In the genomic region with DNA sequence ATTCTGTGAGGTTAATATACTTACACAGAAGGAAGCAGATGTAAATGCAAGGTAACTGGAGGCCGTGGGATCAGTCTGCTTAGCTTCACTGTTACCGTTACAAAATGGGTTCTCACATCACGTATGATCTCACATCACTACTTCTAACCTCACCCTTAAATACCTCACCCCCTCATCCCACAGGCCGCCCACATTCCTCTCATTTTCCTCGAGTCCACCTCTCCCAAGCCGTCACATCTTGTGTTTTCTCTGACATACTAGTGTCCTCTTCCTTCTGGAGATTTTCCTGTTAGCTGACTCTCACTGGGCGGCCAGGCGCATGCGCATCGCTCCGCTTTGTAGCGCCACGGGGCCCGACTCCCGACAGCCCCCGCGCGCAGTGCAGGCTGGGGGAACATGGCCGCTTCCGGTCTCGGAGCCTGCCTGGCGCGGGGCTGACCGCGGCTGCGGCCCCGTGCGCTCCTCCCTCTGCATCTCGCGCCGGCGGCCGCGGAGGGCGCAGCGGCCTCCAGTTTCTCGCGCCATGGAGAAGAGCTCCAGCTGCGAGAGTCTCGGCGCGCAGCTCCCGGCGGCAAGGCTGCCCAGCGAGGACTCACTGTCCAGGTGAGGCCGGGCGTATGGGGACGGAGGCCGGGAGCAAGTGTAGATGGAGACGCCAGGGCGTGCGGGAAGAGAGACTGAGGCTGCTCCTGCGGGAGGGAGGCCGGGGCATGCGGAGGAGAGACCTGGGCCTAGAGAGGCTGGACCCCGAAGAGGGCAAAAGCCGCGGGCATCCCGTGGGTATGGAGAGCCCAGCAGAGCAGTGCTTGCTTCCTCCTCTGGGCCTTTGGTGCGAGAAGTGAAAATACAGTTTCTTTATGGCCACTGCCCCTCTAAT, we compare ENCODE assay signal across 8 mouse cellular contexts. TPM values are rescaled to one million over a fixed set of nuclear protein-coding genes. Genes with fewer than 3 reads are reported as not detected.
DNase-seq lines count a peak whose midpoint lies in the region; ATAC-seq and TF ChIP-seq lines count a peak whose summit lies in the region.

No protein-coding gene starts in this region.

- peak; percentile 95 for ATAC-seq in Patski
- ATAC-seq in hindbrain, embryonic 15.5 days (ENCODE audit: low FRiP score, low read depth) = peak; percentile 100

- no peaks in the 10 kb centered on the region for H3K36me3 ChIP-seq in hindbrain, embryonic 15.5 days

- under 1% methylated on average over 60 of the region's 60 CpGs for WGBS in hindbrain, embryonic 15.5 days

- CTCF ChIA-PET in Patski (lab: Charles Lee) = interaction anchor here (1.2 kb wide), 1 partner anchor 518 kb away, joined by 5 read pairs; no protein-coding TSS in a partner anchor

- no peaks in the 10 kb centered on the region for H3K27me3 ChIP-seq in Patski
- no peaks in the 10 kb centered on the region for H3K27me3 ChIP-seq in hindbrain, embryonic 15.5 days

- peaks cover 17% of the 10 kb centered on the region for H3K4me1 ChIP-seq in hindbrain, embryonic 15.5 days (replicated peaks)

- POLR2A ChIA-PET in Patski (lab: Charles Lee) = interaction anchor here (1.3 kb wide), 1 partner anchor 79 kb away, joined by 3 read pairs; no protein-coding TSS in a partner anchor

- in situ Hi-C loops in Patski (cut with MboI; ENCODE audit: low pct_unique_long_range_greater_than_20kb) = no loop called here

- H3K27ac ChIP-seq in hindbrain, embryonic 15.5 days (replicated peaks) = peak overlapping the region; percentile 91

- peak; percentile 60 for DNase-seq in Patski (ENCODE audit: low read depth, low spot score)
- peak; percentile 98 for DNase-seq in cerebellum, postnatal 14 days
- DNase-seq in frontal cortex, postnatal 25 days (ENCODE audit: low spot score in 2 of 2) = peak; percentile 91 to 96
- peak; percentile 91 for DNase-seq in left cerebral cortex, adult 11 months (ENCODE audit: low spot score)
- peak; percentile 96 to 97 for DNase-seq in lung, postnatal 4 days
- DNase-seq in retina, postnatal 7 days (ENCODE audit: low read depth, low spot score) = peak; percentile 92
- DNase-seq in urinary bladder, adult 2 months (ENCODE audit: low spot score) = peak; percentile 92

- H3K9ac ChIP-seq in hindbrain, embryonic 15.5 days = peak overlapping the region; percentile 97

- peak overlapping the region; percentile 69 for H3K4me2 ChIP-seq in hindbrain, embryonic 15.5 days

- no peaks in the 10 kb centered on the region for H3K9me3 ChIP-seq in hindbrain, embryonic 15.5 days

- peak overlapping the region; percentile 97 for H3K4me3 ChIP-seq in hindbrain, embryonic 15.5 days

- no peak for TF ChIP-seq CTCF in Patski (IDR thresholded peaks at IDR 0.05)

RNA-seq across cellular contexts. Expression of a gene that starts 0.8 kb away (rescaled TPM):
- 68.0 TPM for polyA plus RNA-seq in Patski (2021)
- polyA plus RNA-seq in hindbrain, embryonic 15.5 days (2015; fragmentation: Nextera tagmentation; extraction: Ambion mirVana) = 50.6 and 50.9 TPM in 2 replicates
- 20.6 and 23.5 TPM in 2 replicates for polyA plus RNA-seq in urinary bladder, adult 2 months (2012; rRNA removed)

Comparison
In these comparisons a context has a peak if more than half of its experiments do, and no peak if none do; other contexts are left out.
1. Peak in every context shown above with its lines: DNase-seq, ATAC-seq, H3K4me3 ChIP-seq and H3K27ac ChIP-seq.